Mouse (Mus musculus) limb, embryonic 11.5 days (tissue): ENCODE results near the gene Prpf40b. TPM values are rescaled to one million over a fixed set of nuclear protein-coding genes. Genes with fewer than 3 reads are reported as not detected.

Experiments
- ATAC-seq: fragments of 200-750 bp; cut with Nextera tagmentation; 2 replicates; pipeline ENCODE4 v1.8.0; 2017; ENCODE audit warnings: low read depth; ENCODE audit not compliant: insufficient number of reproducible peaks, low FRiP score, low TSS enrichment
- DNase-seq: peaks from one replicate; pipeline ENCODE4 v3.0.0-alpha.2; 2015; ENCODE audit warnings: low spot score
- H3K27ac ChIP-seq: fragments of 300-500 bp; sonication (generic); replicated peaks from 2 replicates; pipeline ENCODE4 v1.5.1; 2014; ENCODE audit warnings: low read depth, mild to moderate bottlenecking, low read length
- H3K27me3 ChIP-seq: fragments of 300-500 bp; sonication (generic); 2 replicates; pipeline ENCODE4 v1.6.1; 2014; ENCODE audit warnings: mild to moderate bottlenecking, low read length, mixed read lengths; ENCODE audit not compliant: control insufficient read depth, insufficient read depth
- H3K36me3 ChIP-seq: fragments of 300-500 bp; sonication (generic); 2 replicates; pipeline ENCODE4 v1.6.1; 2014; ENCODE audit warnings: mild to moderate bottlenecking, low read length, moderate library complexity, mixed read lengths; ENCODE audit not compliant: control insufficient read depth, insufficient read depth
- H3K4me1 ChIP-seq: fragments of 300-500 bp; sonication (generic); 2 replicates; pipeline ENCODE4 v1.6.1; 2014; ENCODE audit warnings: low read length, mixed read lengths; ENCODE audit not compliant: control insufficient read depth, insufficient read depth
- H3K4me2 ChIP-seq: fragments of 300-500 bp; sonication (generic); 2 replicates; pipeline ENCODE4 v1.6.1; 2014; ENCODE audit warnings: low read depth, mild to moderate bottlenecking, moderate library complexity; ENCODE audit not compliant: severe bottlenecking
- H3K4me3 ChIP-seq: fragments of 300-500 bp; sonication (generic); 2 replicates; pipeline ENCODE4 v1.5.1; 2014; ENCODE audit warnings: low read depth, low read length
- H3K9ac ChIP-seq: fragments of 300-500 bp; sonication (generic); 2 replicates; pipeline ENCODE4 v1.6.1; 2014; ENCODE audit warnings: mild to moderate bottlenecking, low read length
- H3K9me3 ChIP-seq: fragments of 300-500 bp; sonication (generic); 2 replicates; pipeline ENCODE4 v1.6.1; 2016; ENCODE audit warnings: low read length; ENCODE audit not compliant: control insufficient read depth
- WGBS: fragments of 180-500 bp; shearing (Covaris S2); extraction: QIAGEN DNeasy Blood & Tissue Kit; methylation state at CpG from one replicate; pipeline ENCODE4 v1.1.7; 2014; 5-methylcytosine and 5-hydroxymethylcytosine counted together
- polyA plus RNA-seq: library from polyadenylated mRNA; unstranded; fragments of >200 nt; fragmentation: Nextera tagmentation; extraction: Ambion mirVana; gene quantifications from 2 replicates; pipeline ENCODE4 v1.2.1, GENCODE M21; 2014

Gene Prpf40b
- polyA plus RNA-seq, 1 experiment from 2014 or later, result 51.9 TPM

DNA sequence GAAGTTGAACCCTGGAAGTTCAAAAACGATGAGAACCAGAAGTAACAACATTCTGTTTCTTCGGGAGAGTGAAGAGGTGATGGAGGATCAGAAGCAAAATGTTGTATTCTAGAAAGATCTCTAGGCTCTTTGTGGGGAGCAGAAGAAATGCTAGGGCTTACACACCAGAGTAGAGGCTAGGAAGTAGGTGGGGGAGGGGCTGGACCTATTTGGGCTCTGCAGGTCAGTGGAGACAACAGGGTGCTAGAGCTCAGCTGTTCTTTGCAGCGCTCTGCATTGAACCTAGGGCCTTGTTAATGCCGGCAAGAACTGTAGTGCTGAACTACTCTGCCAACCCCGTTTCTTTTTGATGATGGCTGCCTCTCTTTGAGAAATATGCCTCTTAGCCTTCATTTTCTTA is 1.3 kb downstream of the Prpf40b start:
- Histone ChIP-seq H3K27ac (no peak overlapping the region), H3K4me2 (peak overlapping the region; percentile 58)

DNA sequence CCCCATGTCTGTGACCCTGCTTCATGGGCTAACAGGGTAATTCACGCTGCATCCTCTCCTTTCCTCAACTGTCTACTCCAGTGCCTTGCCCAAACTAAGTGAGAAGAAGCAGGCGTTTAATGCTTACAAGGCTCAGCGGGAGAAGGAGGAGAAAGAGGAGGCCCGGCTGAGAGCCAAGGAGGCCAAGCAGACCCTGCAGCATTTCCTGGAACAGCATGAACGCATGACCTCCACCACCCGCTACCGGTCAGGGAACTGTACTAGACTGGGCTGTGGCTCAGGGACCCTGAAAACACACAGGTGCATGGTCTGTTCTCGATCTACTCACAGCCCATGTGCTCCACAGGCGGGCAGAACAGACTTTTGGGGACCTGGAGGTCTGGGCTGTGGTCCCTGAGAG is 12.6 kb downstream of the Prpf40b start:
- no peaks in the 10 kb centered on the region for H3K4me1 ChIP-seq
- DNase-seq (no peak), ATAC-seq (no peak)
- WGBS, result 86% methylated on average over 9 of the region's 9 CpGs
- H3K9me3 ChIP-seq, result no peaks in the 10 kb centered on the region
- H3K27me3 ChIP-seq, result no peaks in the 10 kb centered on the region
- H3K27ac ChIP-seq, result no peak overlapping the region
- no peak overlapping the region for H3K4me2 ChIP-seq
- H3K9ac ChIP-seq, result no peak overlapping the region
- no peak overlapping the region for H3K4me3 ChIP-seq
- H3K36me3 ChIP-seq, result peaks cover 23% of the 10 kb centered on the region

More for the DNA sequence above, 1.3 kb downstream of the Prpf40b start:
- H3K4me1 ChIP-seq, result peaks cover 6% of the 10 kb centered on the region; the same call in 1 of the 2 replicates
- H3K4me3 ChIP-seq, result 0 out of 2 replicates have a peak overlapping the region, but pooled peaks have one; percentile 67
- no peaks in the 10 kb centered on the region for H3K27me3 ChIP-seq
- DNase-seq (no peak), ATAC-seq (no peak)
- 39% methylated on average over 5 of the region's 5 CpGs for WGBS
- no peaks in the 10 kb centered on the region for H3K36me3 ChIP-seq
- no peaks in the 10 kb centered on the region for H3K9me3 ChIP-seq
- H3K9ac ChIP-seq, result peak overlapping the region; percentile 78; the same call in 1 of the 2 replicates

DNA sequence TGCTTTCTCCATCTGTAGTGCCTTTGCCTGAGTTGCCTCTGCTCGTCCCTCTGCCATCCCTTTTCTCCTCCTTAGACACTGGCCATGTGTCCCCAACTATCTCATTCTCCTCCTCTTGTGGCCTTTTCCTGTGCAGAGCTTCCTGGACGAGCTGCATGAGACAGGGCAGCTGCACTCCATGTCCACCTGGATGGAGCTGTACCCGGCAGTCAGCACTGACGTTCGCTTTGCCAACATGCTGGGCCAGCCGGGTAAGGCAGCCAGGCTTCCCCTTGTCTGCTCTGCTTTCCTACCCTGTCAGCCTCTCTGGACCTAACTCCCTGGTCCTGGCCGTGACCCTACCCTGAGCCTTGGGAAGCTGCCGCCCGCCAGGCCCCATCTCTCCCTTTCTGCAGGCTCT is 14.7 kb downstream of the Prpf40b start:
- H3K36me3 ChIP-seq, result peaks cover 23% of the 10 kb centered on the region
- H3K4me1 ChIP-seq, result no peaks in the 10 kb centered on the region
- WGBS, result 88% methylated on average over 9 of the region's 9 CpGs
- no peaks in the 10 kb centered on the region for H3K27me3 ChIP-seq
- no peak overlapping the region for H3K4me3 ChIP-seq
- no peak overlapping the region for H3K9ac ChIP-seq
- no peak for DNase-seq
- no peak overlapping the region for H3K27ac ChIP-seq
- no peak overlapping the region for H3K4me2 ChIP-seq
- H3K9me3 ChIP-seq, result no peaks in the 10 kb centered on the region
- ATAC-seq, result no peak

GRCm38 (mm10) chr15:99310617-99311016 is 15.7 kb downstream of the Prpf40b start:
- ATAC-seq, result no peak
- no peak overlapping the region for H3K4me2 ChIP-seq
- H3K9ac ChIP-seq, result no peak overlapping the region
- H3K27me3 ChIP-seq, result no peaks in the 10 kb centered on the region
- peaks cover 21% of the 10 kb centered on the region for H3K36me3 ChIP-seq
- no peak overlapping the region for H3K27ac ChIP-seq
- H3K4me1 ChIP-seq, result no peaks in the 10 kb centered on the region
- no peaks in the 10 kb centered on the region for H3K9me3 ChIP-seq
- H3K4me3 ChIP-seq, result no peak overlapping the region
- 93% methylated on average over 5 of the region's 5 CpGs for WGBS
- no peak for DNase-seq

DNA sequence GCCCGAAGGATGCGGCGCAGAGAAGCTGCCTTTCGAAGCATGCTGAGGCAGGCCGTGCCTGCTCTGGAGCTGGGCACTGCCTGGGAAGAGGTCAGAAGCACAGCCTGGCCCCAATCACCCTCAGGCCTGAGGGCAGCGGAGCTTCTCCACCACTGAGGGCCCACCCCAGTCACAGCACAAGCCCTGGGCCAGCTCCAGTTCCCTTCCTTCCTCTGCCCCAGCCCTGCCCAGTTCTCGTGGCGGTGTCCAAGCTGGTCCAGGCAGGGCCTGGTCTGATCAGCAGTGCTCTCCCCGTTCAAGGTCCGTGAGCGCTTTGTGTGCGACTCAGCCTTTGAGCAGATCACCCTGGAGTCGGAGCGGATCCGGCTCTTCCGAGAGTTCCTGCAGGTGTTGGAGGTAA is 20.0 kb downstream of the Prpf40b start:
- Histone ChIP-seq H3K36me3 (peaks cover 21% of the 10 kb centered on the region), H3K27me3 (no peaks in the 10 kb centered on the region), H3K4me3 (no peak overlapping the region), H3K27ac (0 out of 2 replicates have a peak overlapping the region, but pooled peaks have one; percentile 36), H3K9me3 (no peaks in the 10 kb centered on the region), H3K9ac (no peak overlapping the region), H3K4me1 (no peaks in the 10 kb centered on the region), H3K4me2 (no peak overlapping the region)
- DNase-seq, result no peak
- WGBS, result 94% methylated on average over 16 of the region's 16 CpGs
- no peak for ATAC-seq

GRCm38 (mm10) chr15:99316314-99317266 is 21.7 kb downstream of the Prpf40b start:
- H3K36me3 ChIP-seq, result peaks cover 32% of the 10 kb centered on the region
- no peak; the same call in 1 of the 2 replicates for ATAC-seq
- H3K27me3 ChIP-seq, result no peaks in the 10 kb centered on the region
- H3K4me1 ChIP-seq, result no peaks in the 10 kb centered on the region
- no peaks in the 10 kb centered on the region for H3K9me3 ChIP-seq
- H3K4me2 ChIP-seq, result no peak overlapping the region
- WGBS, result 78% methylated on average over 16 of the region's 16 CpGs
- H3K9ac ChIP-seq, result peak overlapping the region; percentile 37; the same call in 1 of the 2 replicates
- peak; percentile 83 for DNase-seq
- H3K4me3 ChIP-seq, result no peak overlapping the region
- peak overlapping the region; percentile 77 for H3K27ac ChIP-seq

- Histone ChIP-seq H3K9ac (no peak overlapping the region), H3K4me1 (no peaks in the 10 kb centered on the region), H3K27ac (no peak overlapping the region; the same call in 1 of the 2 replicates), H3K4me2 (no peak overlapping the region), H3K36me3 (peaks cover 36% of the 10 kb centered on the region), H3K27me3 (no peaks in the 10 kb centered on the region), H3K9me3 (no peaks in the 10 kb centered on the region), H3K4me3 (no peak overlapping the region)
- WGBS, result 86% methylated on average over 2 of the region's 2 CpGs
- ATAC-seq (no peak), DNase-seq (no peak)
Measured at GRCm38 (mm10) chr15:99317267-99317651, 22.4 kb downstream of the Prpf40b start.

DNA sequence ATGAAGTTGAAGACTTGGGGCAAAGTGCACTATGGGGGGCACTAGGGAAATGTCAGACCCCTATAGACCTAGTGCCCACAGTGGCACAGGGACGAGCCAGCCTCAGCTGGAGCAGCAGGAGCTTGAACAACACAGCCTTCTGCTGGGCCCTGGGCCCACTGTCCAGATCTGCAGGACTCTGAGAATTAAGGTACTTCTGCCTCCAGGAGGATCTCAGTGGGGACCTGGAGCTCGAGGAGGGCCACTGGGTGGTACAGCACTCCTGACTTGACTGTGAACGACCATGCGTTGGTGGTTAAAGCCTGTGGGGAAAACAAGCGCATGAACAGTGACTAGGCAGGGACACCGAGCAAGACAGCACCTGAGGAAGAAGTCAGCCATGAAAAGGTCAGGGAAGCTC is 23.2 kb downstream of the Prpf40b start:
- Histone ChIP-seq H3K9ac (no peak overlapping the region), H3K36me3 (peaks cover 40% of the 10 kb centered on the region), H3K27me3 (no peaks in the 10 kb centered on the region), H3K27ac (no peak overlapping the region), H3K4me1 (no peaks in the 10 kb centered on the region), H3K4me2 (no peak overlapping the region), H3K9me3 (no peaks in the 10 kb centered on the region), H3K4me3 (no peak overlapping the region)
- 92% methylated on average over 6 of the region's 6 CpGs for WGBS
- no peak for DNase-seq
- no peak for ATAC-seq
